Mouse (Mus musculus): ENCODE data around the gene Rab8a.

GRCm38 (mm10) chr8:72132417-72132816, 28.6 kb upstream of the Rab8a start:
- TF ChIP-seq FOSL1 (IDR thresholded peaks at IDR 0.05; ENCODE audit: insufficient read depth, low read length, poor library complexity, severe bottlenecking) (no peak), CEBPB (IDR thresholded peaks at IDR 0.05; ENCODE audit: low read depth) (no peak), CTCF (IDR thresholded peaks at IDR 0.05; ENCODE audit: control insufficient read depth, insufficient read depth, insufficient read length) (no peak), USF1 (IDR thresholded peaks at IDR 0.05; ENCODE audit: low read depth) (no peak), MAX (IDR thresholded peaks at IDR 0.05) (no peak), MYOD1 (IDR thresholded peaks at IDR 0.05; ENCODE audit: control insufficient read depth, insufficient read length, low read depth) (no peak)

All from C2C12 (cell line).